Mouse (Mus musculus): ENCODE measurements around the gene Trank1. TPM values are rescaled to one million over a fixed set of nuclear protein-coding genes. Genes with fewer than 3 reads are reported as not detected.

The Trank1 gene
- polyA plus RNA-seq, 1 experiment from 2014 or later = 0.06 TPM

- WGBS (ENCODE audit: insufficient replicate concordance) = 45% methylated on average over 2 of the region's 2 CpGs
- Histone ChIP-seq H3K27me3 (no peaks in the 10 kb centered on the region), H3K27ac (replicated peaks) (no peak overlapping the region), H3K36me3 (replicated peaks) (no peaks in the 10 kb centered on the region), H3K9ac (no peak overlapping the region), H3K4me3 (replicated peaks) (no peak overlapping the region), H3K9me3 (replicated peaks) (no peaks in the 10 kb centered on the region), H3K4me1 (replicated peaks) (no peaks in the 10 kb centered on the region), H3K4me2 (no peak overlapping the region)
- ATAC-seq (ENCODE audit: insufficient read depth) = no peak
Measured at GRCm38 (mm10) chr9:111398059-111398458, 86.5 kb downstream of the Trank1 start.

- no peak for ATAC-seq (ENCODE audit: insufficient read depth)
- Histone ChIP-seq H3K36me3 (replicated peaks) (no peaks in the 10 kb centered on the region), H3K9me3 (replicated peaks) (no peaks in the 10 kb centered on the region), H3K4me1 (replicated peaks) (no peaks in the 10 kb centered on the region), H3K9ac (no peak overlapping the region), H3K27ac (replicated peaks) (no peak overlapping the region), H3K4me2 (no peak overlapping the region), H3K27me3 (no peaks in the 10 kb centered on the region), H3K4me3 (replicated peaks) (no peak overlapping the region)
- WGBS (ENCODE audit: insufficient replicate concordance) = 59% methylated on average over 4 of the region's 4 CpGs
Measured at GRCm38 (mm10) chr9:111400089-111400488, 88.5 kb downstream of the Trank1 start.

- no peak for ATAC-seq (ENCODE audit: insufficient read depth)
- no peak overlapping the region for H3K4me3 ChIP-seq (replicated peaks)
- no peaks in the 10 kb centered on the region for H3K9me3 ChIP-seq (replicated peaks)
Measured at GRCm38 (mm10) chr9:111403159-111403558, 91.6 kb downstream of the Trank1 start.

GRCm38 (mm10) chr9:111404346-111405079 is 93.0 kb downstream of the Trank1 start:
- Histone ChIP-seq H3K9me3 (replicated peaks) (no peaks in the 10 kb centered on the region), H3K27me3 (no peaks in the 10 kb centered on the region), H3K4me2 (no peak overlapping the region), H3K36me3 (replicated peaks) (no peaks in the 10 kb centered on the region), H3K27ac (replicated peaks) (no peak overlapping the region), H3K4me3 (replicated peaks) (no peak overlapping the region), H3K9ac (no peak overlapping the region), H3K4me1 (replicated peaks) (no peaks in the 10 kb centered on the region)
- 63% methylated on average over 12 of the region's 12 CpGs for WGBS (ENCODE audit: insufficient replicate concordance)
- ATAC-seq (ENCODE audit: insufficient read depth) = no peak

More at GRCm38 (mm10) chr9:111403159-111403558, 91.6 kb downstream of the Trank1 start:
- Histone ChIP-seq H3K9ac (no peak overlapping the region), H3K36me3 (replicated peaks) (no peaks in the 10 kb centered on the region), H3K27ac (replicated peaks) (no peak overlapping the region), H3K4me2 (no peak overlapping the region), H3K4me1 (replicated peaks) (no peaks in the 10 kb centered on the region), H3K27me3 (no peaks in the 10 kb centered on the region)
- WGBS (ENCODE audit: insufficient replicate concordance) = 58% methylated on average over 4 of the region's 4 CpGs

- no peak overlapping the region for H3K27ac ChIP-seq (replicated peaks)
- no peak for ATAC-seq (ENCODE audit: insufficient read depth)
- H3K9ac ChIP-seq = no peak overlapping the region
- 66% methylated on average over 6 of the region's 6 CpGs for WGBS (ENCODE audit: insufficient replicate concordance)
- H3K4me2 ChIP-seq = no peak overlapping the region
- H3K36me3 ChIP-seq (replicated peaks) = no peaks in the 10 kb centered on the region
- no peaks in the 10 kb centered on the region for H3K27me3 ChIP-seq
- no peak overlapping the region for H3K4me3 ChIP-seq (replicated peaks)
- H3K4me1 ChIP-seq (replicated peaks) = no peaks in the 10 kb centered on the region
- no peaks in the 10 kb centered on the region for H3K9me3 ChIP-seq (replicated peaks)
Measured at GRCm38 (mm10) chr9:111405080-111405428, 93.5 kb downstream of the Trank1 start.

- H3K9ac ChIP-seq = no peak overlapping the region
- H3K4me2 ChIP-seq = no peak overlapping the region
- no peaks in the 10 kb centered on the region for H3K4me1 ChIP-seq (replicated peaks)
- H3K4me3 ChIP-seq (replicated peaks) = no peak overlapping the region
- no peak for ATAC-seq (ENCODE audit: insufficient read depth)
- H3K27me3 ChIP-seq = no peaks in the 10 kb centered on the region
- 64% methylated on average over 6 of the region's 6 CpGs for WGBS (ENCODE audit: insufficient replicate concordance)
- no peak overlapping the region for H3K27ac ChIP-seq (replicated peaks)
- no peaks in the 10 kb centered on the region for H3K36me3 ChIP-seq (replicated peaks)
- no peaks in the 10 kb centered on the region for H3K9me3 ChIP-seq (replicated peaks)
Measured at GRCm38 (mm10) chr9:111408012-111408411, 96.5 kb downstream of the Trank1 start.

GRCm38 (mm10) chr9:111408427-111408826 is 96.9 kb downstream of the Trank1 start:
- Histone ChIP-seq H3K36me3 (replicated peaks) (no peaks in the 10 kb centered on the region), H3K4me3 (replicated peaks) (no peak overlapping the region), H3K4me2 (no peak overlapping the region), H3K4me1 (replicated peaks) (no peaks in the 10 kb centered on the region), H3K9me3 (replicated peaks) (no peaks in the 10 kb centered on the region), H3K27ac (replicated peaks) (no peak overlapping the region), H3K9ac (no peak overlapping the region), H3K27me3 (no peaks in the 10 kb centered on the region)
- 57% methylated on average over 10 of the region's 10 CpGs for WGBS (ENCODE audit: insufficient replicate concordance)
- no peak for ATAC-seq (ENCODE audit: insufficient read depth)

GRCm38 (mm10) chr9:111412471-111413160 is 101.1 kb downstream of the Trank1 start:
- ATAC-seq (ENCODE audit: insufficient read depth) = no peak
- no peaks in the 10 kb centered on the region for H3K9me3 ChIP-seq (replicated peaks)
- WGBS (ENCODE audit: insufficient replicate concordance) = 73% methylated on average over 16 of the region's 16 CpGs

GRCm38 (mm10) chr9:111421862-111422261 is 110.3 kb downstream of the Trank1 start:
- no peak for ATAC-seq (ENCODE audit: insufficient read depth)

More at GRCm38 (mm10) chr9:111412471-111413160, 101.1 kb downstream of the Trank1 start:
- Histone ChIP-seq H3K36me3 (replicated peaks) (no peaks in the 10 kb centered on the region), H3K27me3 (no peaks in the 10 kb centered on the region), H3K4me1 (replicated peaks) (no peaks in the 10 kb centered on the region), H3K9ac (no peak overlapping the region), H3K4me2 (no peak overlapping the region), H3K4me3 (replicated peaks) (no peak overlapping the region), H3K27ac (replicated peaks) (no peak overlapping the region)

GRCm38 (mm10) chr9:111422567-111422966 is 111.0 kb downstream of the Trank1 start:
- H3K27me3 ChIP-seq = no peaks in the 10 kb centered on the region
- H3K4me3 ChIP-seq (replicated peaks) = no peak overlapping the region
- H3K27ac ChIP-seq (replicated peaks) = no peak overlapping the region
- H3K36me3 ChIP-seq (replicated peaks) = no peaks in the 10 kb centered on the region
- WGBS (ENCODE audit: insufficient replicate concordance) = 53% methylated on average over 5 of the region's 5 CpGs
- H3K9ac ChIP-seq = no peak overlapping the region
- no peak for ATAC-seq (ENCODE audit: insufficient read depth)
- H3K9me3 ChIP-seq (replicated peaks) = no peaks in the 10 kb centered on the region
- H3K4me1 ChIP-seq (replicated peaks) = no peaks in the 10 kb centered on the region
- no peak overlapping the region for H3K4me2 ChIP-seq

More at GRCm38 (mm10) chr9:111421862-111422261, 110.3 kb downstream of the Trank1 start:
- no peak overlapping the region for H3K27ac ChIP-seq (replicated peaks)
- H3K36me3 ChIP-seq (replicated peaks) = no peaks in the 10 kb centered on the region
- WGBS (ENCODE audit: insufficient replicate concordance) = 50% methylated on average over 2 of the region's 2 CpGs
- H3K27me3 ChIP-seq = no peaks in the 10 kb centered on the region
- H3K9me3 ChIP-seq (replicated peaks) = no peaks in the 10 kb centered on the region
- H3K4me2 ChIP-seq = no peak overlapping the region
- H3K4me1 ChIP-seq (replicated peaks) = no peaks in the 10 kb centered on the region
- no peak overlapping the region for H3K9ac ChIP-seq
- no peak overlapping the region for H3K4me3 ChIP-seq (replicated peaks)

GRCm38 (mm10) chr9:111425113-111425512 is 113.6 kb downstream of the Trank1 start:
- Histone ChIP-seq H3K4me3 (replicated peaks) (no peak overlapping the region), H3K9ac (no peak overlapping the region), H3K36me3 (replicated peaks) (no peaks in the 10 kb centered on the region), H3K27me3 (no peaks in the 10 kb centered on the region), H3K27ac (replicated peaks) (no peak overlapping the region), H3K9me3 (replicated peaks) (no peaks in the 10 kb centered on the region), H3K4me2 (no peak overlapping the region), H3K4me1 (replicated peaks) (no peaks in the 10 kb centered on the region)
- ATAC-seq (ENCODE audit: insufficient read depth) = no peak
- 55% methylated on average over 6 of the region's 6 CpGs for WGBS (ENCODE audit: insufficient replicate concordance)

All from liver, embryonic 15.5 days (tissue).